Mouse (Mus musculus): ENCODE results near the gene Ccdc58.

GRCm38 (mm10) chr16:36043964-36044363, 27.5 kb upstream of the Ccdc58 start:
- no peak for TF ChIP-seq CTCF (IDR thresholded peaks at IDR 0.05; ENCODE audit: borderline replicate concordance, insufficient read depth, low read depth, low read length)
- no peak for TF ChIP-seq POLR2A (IDR thresholded peaks at IDR 0.05; ENCODE audit: borderline replicate concordance, insufficient read depth, low read length)
